Mouse (Mus musculus) right cerebral cortex, adult 18-20 months (tissue): ENCODE results near the gene Pllp.
A peak's percentile ranks its signal among the peaks of the same experiment; 100 is the strongest.

Experiments used
- DNase-seq: peaks from one replicate; pipeline ENCODE4 v3.0.0; 2022; ENCODE audit warnings: mixed read lengths

Pllp gene

DNA sequence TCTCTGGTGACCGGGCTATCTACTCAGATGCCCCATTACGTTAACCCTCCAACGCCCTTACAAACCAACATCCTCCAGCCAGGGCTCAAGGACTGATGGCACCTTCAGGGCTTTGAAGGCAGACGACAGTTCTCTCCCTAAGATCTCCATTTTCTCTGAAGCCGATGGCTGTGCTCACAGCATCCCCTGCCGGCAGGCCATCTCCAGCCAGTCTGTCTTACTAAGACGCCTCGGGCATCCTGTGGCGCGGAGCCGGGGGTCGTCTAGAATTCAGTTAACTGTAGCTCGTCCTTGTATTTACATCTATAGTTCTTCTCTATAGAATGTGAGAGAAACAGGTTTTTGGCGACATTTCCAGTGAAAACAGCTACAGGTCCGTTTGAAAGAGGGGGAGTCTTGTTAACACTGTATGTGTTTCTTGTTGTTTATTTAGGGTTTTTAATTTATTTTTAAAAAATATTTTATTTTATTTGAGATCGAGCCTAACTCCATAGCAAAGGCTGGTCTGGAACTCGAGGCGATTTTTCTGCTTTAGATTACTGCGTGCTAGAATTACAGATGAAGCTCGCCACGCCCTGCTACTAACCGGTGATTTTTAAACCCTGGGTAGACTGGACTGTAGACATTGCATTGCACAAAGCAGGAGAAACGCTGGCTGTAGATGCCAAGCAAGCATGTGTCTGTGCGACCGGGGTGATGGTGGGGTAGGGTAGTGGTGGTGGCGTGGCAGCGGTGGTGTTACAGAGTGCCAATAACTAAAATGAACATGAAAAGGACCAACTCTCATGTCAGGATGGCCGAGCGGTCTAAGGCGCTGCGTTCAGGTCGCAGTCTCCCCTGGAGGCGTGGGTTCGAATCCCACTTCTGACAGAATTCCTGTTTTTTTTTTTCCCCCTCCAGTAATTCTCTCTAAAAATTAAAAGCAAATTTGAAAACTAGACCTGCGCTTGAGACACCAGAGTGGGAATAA is 7.1 kb upstream of the Pllp start:
- peak; percentile 87 for DNase-seq

GRCm38 (mm10) chr8:94702156-94702555 is 6.1 kb upstream of the Pllp start:
- DNase-seq: no peak

- no peak for DNase-seq
These were observed 4.4 kb upstream of the Pllp start for GRCm38 (mm10) chr8:94700421-94700935.

DNA sequence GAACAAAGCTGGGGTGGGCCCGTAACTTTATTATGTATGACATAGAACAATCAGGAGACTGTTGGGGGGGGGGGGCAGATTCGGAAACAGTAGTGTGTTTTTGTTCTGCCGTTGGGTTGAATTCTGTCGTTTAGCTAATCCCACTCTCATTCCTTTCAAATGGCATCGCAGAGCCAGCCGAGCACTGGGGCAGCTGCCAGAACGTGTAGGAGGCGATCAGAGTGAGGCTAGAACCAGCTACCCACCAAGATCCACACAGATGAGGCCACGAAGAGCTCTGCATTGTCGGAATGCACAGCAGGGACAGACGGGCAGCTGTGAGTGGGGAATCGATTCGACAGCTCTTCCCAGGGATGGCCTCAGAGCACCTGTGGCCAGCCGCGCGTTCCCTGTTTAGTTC is 3.3 kb upstream of the Pllp start:
- DNase-seq: peak; percentile 52

DNA sequence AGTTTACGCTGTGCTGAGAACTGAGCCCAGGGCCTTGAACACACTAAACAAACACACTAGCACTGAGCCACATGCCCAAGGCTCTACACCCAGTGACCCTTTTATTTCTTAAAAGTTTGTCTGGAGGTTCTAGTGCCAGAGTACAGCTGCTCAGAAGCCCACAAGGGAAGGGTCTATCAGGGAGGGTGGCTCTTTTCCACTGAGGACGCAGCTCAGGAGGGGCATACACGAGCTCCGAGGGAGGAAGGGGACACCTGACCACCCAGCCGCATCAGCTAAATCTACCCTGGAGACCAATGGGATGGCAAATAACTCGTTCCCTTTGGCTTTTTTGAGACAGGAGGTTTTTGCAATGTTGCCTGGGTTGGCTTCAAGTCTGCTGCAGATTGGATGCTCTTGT is 1.9 kb upstream of the Pllp start:
- DNase-seq: no peak

- no peak for DNase-seq
These were observed 488 bp upstream of the Pllp start for GRCm38 (mm10) chr8:94696566-94696965.

DNA sequence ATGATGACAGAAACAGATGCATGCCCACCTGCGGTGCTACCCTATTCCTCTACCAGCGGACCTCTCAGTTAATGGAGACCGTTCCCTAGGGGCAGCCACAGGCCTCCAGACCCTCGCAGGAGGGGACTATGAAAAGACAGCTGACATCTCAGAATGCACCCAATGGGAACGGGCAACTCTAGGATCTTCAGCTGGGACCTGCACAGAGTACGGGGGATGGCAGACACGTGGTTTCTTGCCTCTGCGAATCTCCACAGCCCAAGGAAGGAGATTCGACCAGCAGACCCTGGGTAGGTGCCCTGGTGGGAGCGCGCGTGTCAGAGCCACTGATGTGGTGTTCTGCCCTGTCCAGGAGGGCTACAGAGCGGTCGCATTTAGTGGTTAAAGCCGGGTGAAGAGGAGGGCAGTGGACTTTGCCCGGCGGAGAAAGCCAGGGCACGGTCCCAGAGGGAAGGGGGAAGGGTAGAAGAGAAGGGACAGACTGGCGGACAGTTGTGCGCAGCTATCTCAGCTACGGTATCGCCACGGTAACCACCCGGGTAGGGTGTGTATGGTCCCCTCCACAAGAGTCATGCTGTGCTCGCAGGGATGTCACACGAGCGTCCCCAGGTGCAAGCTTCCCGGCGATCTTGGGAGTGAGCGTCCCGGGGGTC is 611 bp downstream of the Pllp start:
- no peak for DNase-seq

GRCm38 (mm10) chr8:94694701-94695100 is 1.4 kb downstream of the Pllp start:
- no peak for DNase-seq

DNA sequence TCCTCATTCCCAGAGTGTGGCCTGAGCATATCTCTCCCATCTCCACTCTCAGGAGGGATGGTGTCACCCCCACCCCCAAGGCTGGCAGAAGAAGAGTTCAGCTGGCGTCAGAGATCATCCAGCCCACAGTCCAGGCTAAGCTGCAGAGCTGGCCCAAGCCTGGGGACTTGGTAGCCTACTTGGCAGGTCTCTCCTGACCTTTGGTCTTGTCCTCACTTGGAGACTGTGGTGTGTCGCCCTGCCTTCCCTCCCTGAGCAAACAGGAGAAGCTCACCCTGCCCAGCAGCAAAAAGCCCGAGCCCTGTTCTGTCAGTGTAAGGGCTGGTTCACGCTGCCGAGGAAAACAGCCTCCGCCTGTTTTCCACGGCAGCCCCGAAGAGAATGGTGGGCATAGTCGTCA is 10.1 kb downstream of the Pllp start:
- no peak for DNase-seq

DNA sequence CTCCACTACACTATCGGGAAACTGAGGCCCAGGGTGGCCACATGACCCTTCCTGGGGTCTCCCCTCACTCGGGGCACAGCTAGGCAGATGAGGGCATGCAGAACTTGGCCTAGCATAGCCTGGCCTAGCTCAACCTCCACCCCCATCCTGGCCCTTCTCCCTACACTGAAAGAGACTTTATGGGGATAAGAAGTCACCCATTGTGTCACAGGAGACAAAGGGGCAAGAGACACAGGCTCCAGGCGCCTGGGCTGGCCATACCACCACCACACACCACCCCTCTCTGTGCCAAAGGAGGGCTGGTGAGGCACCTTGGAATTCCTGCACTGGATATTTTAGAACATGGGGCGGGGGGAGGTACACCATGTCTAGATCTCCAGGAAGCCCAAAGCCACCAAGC is 11.8 kb downstream of the Pllp start:
- DNase-seq: peak; percentile 29

- no peak for DNase-seq
These were observed 13.2 kb downstream of the Pllp start for GRCm38 (mm10) chr8:94682732-94683524.

DNA sequence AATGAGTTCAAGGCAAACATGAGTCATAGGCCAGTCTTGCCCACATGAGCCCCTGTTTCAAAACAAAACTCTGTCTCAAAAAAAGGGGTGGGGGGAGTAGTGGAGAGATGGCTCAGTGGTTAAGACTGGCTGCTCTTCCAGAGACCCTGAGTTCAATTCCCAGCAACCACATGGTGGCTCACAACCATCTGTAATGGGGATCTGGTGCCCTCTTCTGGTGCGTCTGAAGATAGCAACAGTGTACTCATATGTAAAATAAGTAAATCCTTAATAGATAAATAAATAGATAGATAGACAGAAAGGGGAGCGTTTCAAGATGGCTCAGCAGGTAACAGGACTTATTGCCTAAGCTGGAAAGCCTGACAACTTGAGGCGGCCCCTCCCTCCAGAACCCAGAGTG is 15.7 kb downstream of the Pllp start:
- no peak for DNase-seq

- DNase-seq: peak; percentile 56
These were observed 17.5 kb downstream of the Pllp start for GRCm38 (mm10) chr8:94678582-94678981.

DNA sequence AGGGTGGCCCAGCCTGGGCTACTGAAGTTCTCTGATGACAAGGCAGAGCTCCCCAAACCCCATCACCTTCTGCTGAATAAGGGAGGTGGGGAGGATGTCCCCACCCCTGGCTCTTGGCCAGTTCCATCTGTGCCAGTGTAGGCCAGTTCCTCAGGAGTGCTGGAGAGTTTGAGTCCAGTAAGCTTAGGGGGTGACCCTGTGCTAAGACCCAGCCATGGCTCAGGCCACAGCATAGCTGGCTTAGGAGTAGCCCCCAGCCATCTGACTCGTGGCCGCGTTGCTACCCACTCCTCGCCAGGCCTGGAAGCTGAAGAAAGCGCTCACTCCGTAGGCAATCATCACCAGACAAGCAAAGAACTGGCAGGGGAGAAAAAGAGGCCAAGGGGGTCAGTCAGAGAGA is 20.2 kb downstream of the Pllp start:
- no peak for DNase-seq

GRCm38 (mm10) chr8:94674384-94674783 is 21.7 kb downstream of the Pllp start:
- DNase-seq: no peak

DNA sequence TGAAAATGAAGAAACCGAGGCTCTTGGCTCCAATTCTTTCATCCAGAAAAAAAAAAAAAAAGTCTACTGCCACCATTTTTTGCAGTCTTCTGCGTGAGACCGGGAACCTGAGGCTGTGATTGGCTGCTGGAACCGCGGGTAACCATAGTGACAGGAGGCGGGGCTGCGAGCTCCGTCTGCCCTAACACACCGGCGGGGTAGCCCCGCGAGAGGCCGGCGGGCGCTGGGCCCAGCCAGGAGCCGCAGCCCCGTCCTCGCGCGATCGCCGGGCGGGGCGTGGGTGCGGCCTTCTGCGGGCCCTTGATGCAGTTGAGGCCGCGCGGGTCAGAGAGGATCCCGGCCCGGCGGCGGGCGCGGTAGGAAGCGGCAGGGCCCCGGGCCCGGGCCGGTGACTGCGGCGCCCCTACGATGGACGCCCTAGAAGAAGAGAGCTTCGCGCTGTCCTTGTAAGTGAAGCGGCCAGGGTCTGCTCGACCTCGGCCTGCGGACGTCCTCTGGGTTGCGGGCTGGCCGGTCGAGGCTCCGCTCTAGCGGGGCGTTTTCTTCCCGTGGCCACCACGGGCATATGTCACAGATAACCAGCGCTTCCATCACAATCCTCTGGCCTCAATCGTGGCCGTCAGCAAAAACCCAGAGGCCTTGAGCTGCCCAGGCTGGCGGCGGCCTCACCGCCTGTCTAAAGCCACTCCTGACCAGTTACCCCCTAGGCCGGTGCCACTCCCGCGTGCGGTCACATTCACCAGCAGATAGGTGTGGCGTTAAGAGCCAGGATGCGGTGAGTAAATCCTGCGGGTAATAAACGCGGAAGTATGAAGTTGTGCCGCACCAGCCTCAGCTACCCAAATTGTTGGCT is 29.4 kb downstream of the Pllp start, which contains the start of gene Arl2bp:
Arl2bp (plus strand) TSS at position 145 of the 853 bp plus-strand sequence.
- DNase-seq: peak; percentile 95

DNA sequence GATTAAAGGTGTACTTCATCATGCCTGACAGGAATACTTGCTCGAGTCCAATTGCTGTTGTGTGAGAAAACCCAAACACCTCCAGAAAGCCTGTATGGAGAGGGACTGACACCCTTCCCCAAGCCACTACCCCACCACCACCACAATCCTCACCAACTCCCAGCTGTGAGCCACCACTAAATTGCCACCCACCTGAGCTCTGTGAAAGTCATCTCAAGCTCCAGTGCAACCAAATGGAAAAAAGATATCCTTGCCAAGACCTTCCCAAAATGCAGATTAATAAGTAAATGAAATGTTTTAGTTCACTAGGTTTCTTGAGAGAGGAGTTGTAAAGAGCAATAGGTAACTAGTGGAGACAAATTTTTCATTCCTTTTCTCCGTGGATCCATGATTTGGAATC is 31.4 kb downstream of the Pllp start:
- DNase-seq: no peak

GRCm38 (mm10) chr8:94660418-94660817 is 35.7 kb downstream of the Pllp start:
- no peak for DNase-seq

DNA sequence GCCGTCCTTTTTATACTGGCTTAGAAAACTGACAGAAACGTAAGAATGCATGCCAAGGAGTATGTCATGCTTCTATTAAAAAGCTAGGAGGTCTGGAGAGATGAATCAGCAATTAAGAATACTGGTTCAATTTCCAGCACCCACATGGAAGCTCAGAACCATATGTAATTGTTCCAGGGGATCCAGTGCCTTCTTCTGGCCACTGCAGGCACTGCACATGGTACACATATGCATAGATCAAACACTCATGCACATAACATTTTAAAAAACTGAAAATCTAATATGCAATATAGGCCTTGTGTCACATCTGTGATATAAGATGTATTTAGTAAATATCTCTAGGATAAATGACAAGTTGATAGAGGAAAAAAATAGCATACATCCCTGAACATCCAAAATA is 38.0 kb downstream of the Pllp start:
- no peak for DNase-seq

DNA sequence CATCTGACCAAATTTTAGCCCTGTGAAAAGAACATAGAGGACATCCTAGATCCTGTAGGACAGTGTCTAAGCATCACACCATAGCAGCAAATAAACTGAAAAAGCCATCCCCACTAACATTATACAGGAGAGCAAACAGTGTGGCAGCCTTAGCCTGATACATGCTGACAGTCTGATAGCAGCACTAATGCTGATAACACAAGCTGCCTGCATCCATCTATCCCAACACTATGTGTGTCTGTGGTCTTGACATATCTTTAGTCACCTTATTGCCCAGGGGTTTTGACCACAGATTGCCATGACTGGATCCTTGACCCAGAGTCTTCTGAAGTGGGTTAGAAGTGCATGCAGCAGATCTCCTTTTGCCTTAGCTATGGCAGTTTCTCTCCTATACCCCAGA is 41.1 kb downstream of the Pllp start:
- DNase-seq: no peak

DNA sequence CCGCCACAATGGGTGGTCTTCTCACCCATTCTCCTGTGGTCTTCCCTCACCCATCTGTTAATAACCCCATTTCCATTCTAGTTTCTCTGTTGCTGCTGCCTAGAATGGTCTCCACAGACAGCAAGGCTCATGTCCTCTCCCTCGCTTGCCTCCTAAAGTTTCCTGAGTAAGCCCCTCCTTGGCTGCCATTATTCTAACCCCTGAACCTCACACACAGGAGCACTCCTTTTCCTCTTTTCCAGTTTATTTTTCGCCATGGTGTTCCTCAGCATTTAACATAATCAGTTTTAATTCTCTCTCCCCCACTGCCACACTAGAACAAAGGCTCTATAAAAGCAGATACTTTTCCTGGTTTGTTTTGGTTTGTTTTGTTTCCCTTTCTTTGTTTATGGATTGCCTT is 43.1 kb downstream of the Pllp start:
- no peak for DNase-seq

GRCm38 (mm10) chr8:94649496-94649895 is 46.6 kb downstream of the Pllp start:
- DNase-seq: no peak
